Mouse (Mus musculus) adrenal gland, postnatal 25 days (tissue): Measurements from ENCODE around the gene Aph1a. TPM values are rescaled to one million over a fixed set of nuclear protein-coding genes. Genes with fewer than 3 reads are reported as not detected.
"Not testable (repeated sequence)": the region's sequence is repeated elsewhere in the genome, so short reads cannot be mapped to it uniquely, and the experiment has no call there.

Experiments used
- DNase-seq: peaks from one replicate; pipeline ENCODE4 v3.0.0; 2021; ENCODE audit warnings: mixed read lengths
- total RNA-seq: library from RNA; stranded (reverse); gene quantifications from 2 replicates; pipeline ENCODE4 v1.2.3, GENCODE M21; 2021

Gene Aph1a
- total RNA-seq, 1 experiment from 2014 or later, result 145 TPM

DNA sequence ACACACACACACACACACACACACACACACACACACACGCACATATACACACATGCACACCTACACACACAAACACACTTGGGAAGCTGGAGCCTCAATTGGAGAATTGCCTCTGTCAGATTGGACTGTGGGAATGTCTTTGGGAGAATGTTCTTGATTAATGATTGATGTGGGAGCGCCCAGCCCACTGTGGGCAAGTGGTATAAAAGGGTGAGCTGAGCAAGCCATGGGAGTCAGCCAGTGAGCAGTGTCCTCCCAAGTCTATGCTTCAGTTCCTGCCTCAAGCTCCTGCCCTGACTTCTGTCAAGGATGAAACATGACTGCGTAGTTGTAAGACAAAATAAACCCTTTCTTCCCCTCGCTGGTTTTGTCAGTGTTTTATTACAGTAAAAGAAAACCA, 6.2 kb upstream of the Aph1a start:
- DNase-seq, result no peak

DNA sequence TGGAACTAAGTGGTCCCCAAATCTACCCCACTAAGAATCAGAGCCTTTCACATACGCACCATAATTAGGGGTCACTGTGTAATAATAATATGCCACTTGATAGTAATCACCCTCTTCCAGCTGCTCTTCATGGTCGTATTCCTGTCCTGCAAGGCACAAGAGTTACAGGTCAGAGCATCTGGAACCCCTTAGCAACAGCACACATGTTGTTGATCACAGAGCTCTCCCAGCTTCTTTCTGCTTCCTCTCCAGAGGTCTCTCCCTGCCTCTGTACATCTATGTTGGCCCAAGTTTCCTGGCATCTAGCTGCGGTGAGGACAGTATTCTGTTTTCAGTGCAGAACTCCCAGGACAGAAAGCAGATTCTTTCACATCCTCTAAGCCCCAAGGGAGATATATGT, 4.1 kb upstream of the Aph1a start:
- no peak for DNase-seq

DNA sequence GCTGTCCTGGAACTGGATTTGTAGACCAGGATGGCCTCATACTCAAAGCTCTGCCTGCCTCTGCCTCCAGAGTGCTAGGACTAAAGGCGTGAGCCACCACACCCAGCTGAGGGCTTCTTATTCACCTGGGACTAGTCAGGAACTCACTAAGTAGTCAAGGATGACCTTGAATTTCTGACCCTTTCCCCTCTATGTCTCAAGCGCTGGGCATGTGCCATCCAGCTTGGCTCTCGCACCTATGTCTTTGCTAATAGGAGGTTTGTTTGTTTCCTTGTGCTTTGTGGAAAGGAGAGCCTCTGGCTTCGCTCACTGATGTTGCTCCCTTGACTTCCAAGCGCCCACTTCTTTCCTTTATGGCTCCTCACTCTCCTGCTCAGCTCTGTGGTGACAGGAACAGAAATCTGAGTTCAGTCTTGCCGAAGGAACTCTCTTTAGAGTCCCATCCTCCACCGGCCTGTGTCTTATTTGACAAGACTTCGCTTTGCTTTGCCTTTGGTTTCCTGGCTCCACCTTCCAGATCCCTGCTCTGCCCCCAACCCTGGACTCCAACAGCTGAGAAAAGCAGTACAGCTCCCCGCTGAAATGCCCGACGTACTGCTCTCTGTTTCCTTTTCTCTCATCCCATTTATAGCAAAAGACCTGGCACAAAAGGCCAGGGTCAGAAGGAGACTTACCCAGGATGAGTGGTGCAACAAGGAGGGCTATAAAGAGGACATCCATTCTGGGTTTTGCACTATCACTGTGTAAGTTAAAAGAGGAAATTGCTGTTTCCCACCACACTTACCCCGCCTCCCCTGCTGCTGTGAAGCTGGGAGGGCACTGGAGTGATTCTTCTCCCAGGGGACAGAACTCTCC, 2.3 kb upstream of the Aph1a start, which contains the start of gene BC028528:
TSS of gene BC028528 (minus strand) at position 795 of the 855 bp plus-strand sequence.
- no peak for DNase-seq

DNA sequence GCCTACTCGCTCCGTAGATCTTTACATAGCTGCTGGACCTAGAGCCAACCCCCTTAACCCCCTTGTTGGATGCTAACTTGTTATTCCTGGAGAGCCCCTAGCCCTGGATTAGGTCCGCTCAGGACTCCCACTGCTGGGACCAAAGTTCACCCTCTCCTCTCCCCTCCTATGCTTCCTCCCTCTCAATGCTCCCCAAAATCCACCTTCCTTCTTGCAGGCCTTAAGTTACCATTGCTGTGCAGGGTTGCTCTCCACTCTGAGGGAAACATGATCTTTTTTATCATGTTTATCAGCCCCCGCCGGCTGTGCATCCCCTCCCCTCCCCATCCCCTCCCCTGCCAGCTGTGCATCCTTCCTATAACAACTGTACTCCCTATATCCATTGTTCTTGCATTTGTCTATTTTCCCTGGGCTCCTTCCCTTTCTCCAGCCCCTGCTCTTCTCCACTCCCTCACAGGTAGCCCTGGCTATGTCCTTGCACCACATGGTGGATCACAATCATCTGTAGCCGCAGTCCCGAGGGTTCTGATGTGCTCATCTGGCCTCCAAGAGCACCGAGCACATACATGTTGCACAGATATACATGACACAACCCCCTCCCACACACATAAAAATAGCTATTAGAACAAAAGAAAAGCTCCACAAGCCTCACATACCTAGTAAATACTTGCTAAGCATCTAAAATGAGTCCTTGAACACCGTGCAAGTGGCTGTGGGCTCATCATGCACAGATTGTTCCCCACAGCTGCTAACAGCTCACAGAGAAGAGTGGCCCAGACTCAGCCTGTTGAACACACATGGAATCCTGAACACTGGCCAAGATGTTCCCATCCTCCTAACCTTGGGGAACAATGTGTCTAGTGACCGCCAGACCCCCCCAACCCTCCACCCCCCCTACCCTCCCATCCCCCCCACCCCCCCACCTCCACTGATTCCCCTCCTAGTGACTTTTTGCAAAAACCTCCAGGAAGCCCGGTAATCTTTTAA, 1.4 kb upstream of the Aph1a start:
- DNase-seq, result no peak

DNA sequence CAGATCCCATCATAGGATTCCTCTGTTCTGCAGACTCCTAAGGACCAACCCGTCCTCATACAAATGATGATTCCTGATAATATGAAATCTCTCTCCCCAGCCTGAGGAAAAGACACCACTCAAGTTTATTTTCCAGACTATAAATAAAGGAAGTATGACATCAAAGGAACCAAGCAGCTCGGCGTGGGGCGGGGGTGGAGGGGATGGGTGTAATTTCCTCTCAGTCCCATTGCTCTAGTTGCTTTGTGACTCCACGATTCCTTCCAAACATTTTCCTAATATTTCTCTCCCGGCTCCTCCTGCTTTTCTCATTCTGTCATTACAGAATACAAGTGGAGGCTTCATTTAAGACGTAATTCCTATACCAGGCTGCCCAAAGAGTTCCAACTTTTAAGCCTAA, 643 bp upstream of the Aph1a start:
- no peak for DNase-seq

DNA sequence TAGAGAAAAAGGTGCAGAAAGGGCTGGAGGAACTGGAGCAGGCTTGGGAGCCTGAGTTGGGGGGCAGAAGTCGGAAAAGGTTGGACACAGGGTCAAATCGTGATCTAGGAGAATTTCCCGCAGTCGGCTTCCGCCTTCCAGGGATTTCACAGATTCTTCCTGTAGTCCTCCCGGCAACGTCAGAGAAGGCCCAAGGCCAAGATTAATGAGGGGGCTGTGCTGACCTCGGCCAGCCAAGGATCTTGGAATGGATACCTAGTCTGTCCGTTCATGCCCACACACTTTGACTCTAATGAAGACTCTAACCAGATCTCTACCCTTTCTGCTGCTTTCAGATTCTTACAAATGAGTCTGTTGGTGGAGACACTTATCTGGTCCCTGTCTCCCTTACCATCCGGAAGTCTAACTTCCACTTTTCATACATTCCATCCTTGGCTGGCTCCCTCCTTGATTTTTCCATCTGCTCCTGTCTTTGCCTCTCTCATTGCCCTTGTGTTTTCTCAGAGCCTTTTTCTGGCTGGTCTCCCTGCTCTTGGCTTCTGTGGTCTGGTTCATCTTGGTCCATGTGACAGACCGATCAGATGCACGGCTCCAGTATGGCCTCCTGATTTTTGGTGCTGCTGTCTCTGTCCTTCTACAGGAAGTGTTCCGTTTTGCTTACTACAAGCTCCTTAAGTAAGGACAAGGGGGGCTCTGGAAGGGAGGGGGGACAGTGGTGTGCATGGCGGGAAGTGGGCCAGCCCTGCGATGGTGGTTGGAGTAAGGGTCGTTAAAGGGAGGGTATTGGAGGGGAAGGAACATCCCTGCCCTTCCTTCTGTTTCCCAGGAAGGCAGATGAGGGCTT, 770 bp downstream of the Aph1a start:
- DNase-seq, result peak; percentile 60

DNA sequence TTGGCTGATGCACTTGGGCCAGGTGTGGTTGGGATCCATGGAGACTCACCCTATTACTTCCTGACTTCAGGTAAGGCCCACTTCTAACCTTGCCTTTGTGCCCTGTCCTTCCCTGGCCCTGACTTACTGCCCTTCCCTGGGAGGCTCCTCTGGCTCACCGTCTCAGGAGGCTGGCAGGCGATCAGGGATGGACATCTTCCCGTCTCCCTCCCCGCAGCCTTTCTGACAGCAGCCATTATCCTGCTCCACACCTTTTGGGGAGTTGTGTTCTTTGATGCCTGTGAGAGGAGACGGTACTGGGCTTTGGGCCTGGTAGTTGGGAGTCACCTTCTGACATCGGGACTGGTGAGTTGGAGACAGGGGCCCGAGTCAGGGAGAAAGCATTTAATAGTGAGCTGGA, 1.7 kb downstream of the Aph1a start:
- DNase-seq, result not testable (repeated sequence)

DNA sequence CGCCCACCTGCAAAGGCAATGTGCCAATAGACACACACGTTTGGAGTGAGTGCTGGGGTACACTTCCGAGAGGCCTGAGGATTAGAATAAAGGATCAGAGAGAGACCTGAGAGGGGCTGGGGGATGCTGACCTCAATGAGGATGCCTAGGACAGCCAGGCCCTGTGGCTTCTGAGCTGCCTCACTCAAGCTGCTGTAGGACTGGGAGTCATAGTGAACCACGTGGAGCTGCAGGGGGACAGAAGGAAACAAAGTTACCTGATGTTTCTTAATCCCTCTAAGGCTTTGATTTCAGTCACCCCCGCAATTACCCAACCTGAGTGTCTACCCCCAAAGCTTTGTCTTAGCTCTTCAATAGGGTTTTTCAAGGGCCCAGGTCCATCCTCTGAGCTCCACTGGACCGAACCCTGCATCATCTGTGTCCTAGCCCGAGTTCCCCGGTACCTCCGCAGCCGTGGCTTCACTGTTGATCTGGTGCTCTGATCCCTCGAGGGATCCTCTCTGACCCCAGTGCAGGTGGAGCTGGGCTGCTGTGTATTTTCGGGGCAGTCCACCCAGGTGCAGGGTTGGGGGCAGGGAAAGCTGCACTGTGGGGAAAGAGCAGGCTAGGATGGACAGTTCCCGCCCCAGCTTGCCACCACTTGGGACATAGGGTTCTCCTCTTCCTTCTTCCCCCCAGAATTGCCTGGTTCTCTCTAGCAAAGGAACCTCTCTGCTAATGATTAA, 6.2 kb downstream of the Aph1a start:
- no peak for DNase-seq

DNA sequence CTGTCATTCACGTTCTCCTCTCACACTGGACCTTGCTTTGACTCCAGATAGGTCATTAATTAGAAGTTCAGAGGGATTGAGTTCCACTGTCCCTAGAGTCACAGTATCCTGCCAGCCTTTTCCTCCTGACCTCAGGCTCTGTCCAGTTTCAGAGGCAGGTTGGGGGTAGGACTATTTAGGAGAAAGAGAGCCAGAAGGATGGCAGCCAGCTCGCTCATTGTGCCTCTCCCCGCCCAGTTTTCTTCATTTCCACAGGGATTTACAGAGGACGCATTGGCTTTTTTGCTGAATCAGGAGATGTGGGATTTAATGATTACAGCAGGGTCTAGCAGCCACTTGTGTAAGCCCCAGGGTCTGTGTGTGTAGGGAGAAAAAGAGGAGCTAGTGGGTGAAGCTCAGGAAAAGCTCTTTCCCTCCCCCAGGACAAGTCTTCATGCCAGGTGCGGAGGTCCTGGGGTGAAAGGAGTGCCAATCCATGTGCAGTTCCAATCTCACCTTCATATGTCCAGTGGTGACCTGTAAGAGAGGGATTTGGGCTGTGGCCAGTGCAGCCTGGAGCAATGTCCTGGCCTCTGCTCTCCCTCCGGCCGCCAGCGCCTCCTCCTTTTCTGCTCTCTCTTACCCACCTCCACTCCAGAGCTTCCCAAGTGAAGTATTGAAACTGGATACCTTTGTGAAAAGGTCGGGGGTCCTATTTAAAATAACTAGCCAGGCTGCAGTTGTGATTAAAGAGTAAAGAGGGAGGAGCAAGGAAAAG, 8.0 kb downstream of the Aph1a start:
- DNase-seq, result no peak

DNA sequence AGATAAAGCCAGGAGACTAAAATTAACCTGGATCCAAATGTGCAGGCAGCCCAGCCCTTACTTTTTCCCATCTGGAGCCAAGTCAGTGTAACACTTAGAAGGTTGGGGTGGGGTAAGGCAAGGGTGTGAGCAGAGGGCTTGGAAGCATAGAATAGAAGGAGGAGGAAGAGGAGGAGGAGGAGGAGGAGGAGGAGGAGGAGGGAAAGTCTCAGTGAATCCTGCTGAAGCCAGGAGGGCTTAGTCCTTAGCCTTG, 8.5 kb downstream of the Aph1a start:
- no peak for DNase-seq

DNA sequence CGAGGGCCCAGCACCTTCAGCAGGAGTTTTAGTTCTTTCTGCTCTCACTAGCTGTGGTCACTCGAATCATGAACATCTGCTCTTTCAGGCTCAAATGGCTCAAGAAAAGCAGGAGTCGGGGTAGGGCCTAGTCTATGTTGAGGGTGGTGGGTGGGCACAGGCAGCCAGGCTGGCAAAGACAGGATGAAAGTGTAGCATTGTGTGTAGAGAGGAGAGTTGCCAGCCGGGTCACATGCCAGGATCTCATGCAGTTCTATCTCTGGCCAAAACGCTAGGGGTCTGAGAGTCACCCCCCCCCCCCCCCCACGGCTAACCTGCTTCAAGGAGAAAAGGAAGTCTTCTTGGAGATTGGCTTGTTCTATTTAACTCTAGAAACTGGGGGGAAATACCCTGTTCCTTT, 8.9 kb downstream of the Aph1a start:
- DNase-seq, result no peak

DNA sequence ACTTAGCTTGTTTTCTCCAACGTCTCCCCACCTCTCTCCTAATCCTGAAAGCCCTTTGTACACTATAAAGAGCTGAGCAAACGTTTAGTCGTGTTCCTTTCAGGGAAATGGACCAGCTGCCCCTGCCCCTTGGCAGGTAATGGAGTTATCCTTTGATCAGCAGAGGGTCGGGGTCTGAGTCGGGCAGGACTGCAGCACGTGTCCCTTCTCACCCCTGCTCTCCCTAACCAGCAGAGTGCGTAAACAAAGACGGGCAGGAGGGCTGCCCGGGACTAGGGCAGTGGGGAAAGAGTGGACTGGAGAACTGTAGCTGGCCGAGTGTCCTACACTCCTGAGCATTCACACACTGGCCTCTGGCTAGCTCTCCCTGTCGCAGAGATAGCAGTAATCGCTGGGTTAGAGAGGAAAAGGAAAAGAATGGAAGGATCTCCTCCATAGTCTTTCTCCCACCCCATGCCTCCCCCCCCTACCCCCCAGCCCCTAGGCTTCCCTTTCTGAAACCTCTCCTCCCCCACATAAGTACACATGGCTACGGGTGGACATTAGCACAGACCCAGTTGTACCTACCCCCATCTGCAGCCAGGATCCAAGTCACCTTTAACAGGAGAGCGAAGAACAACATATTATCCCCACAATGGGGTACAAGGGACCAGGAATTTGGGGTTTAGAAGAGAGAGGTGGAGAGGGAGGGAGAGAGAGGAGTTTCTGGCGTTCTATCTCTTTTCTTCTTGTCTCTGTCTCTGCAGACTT, 10.2 kb downstream of the Aph1a start:
- DNase-seq, result no peak

DNA sequence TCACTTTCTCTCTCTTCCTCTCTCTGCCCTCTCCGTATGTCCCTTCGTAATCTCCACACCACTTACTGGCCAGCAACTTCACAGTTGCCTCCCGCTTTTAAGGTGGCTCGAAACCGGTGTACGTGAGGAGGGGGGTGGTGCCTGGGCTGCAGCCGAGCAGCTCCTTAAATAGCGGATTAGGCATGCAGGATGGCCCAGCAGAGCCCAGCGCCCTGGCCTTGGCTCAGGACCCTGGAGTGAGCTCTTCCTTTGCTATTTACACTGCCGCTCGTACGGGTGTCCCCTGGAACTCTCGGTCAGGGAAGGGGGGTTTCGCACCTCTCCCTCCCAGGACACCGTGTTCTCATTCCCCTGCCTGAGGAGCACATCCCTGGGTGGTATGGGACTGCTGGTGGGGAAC, 10.8 kb downstream of the Aph1a start, which contains the start of gene Car14:
TSS of gene Car14 (minus strand) at position 124 of the 400 bp plus-strand sequence.
- DNase-seq, result no peak

DNA sequence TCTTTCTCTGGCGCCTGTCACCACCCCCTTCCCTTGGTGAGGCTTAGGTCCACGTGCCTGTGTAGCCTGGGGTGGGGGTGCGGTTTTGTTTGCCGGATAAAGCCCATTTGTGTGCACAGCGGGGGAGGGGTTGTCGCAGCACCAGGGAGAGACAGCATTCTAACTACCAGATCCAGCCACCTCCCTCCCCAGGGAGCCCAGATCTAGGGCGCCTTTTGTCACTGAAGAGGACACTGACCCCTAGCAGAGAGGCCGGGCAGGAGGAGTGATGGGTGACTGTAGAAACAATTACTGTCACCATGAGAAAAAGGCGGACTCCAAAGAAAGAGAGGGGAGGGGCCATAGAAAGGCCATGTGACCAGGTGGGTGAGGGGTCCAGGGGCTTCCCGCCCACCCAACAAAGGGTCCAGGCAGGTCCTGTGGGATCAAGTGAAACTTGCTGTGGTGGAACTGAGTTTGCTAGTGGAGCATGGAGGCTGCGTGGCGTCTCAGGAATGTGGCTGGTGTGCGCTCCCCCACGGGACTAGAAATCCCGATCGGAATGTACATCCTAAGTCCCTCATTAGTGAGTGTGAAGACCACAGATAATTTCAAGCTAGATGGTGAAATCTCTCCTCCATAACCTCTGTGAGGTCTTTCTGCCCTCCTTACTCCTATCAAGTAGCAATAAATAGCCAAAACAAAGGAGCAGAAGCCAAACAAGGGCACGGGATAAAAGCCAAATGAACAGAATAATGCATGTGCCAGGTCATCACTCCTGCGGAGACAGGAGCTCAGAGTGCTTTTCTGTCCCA, 11.6 kb downstream of the Aph1a start:
- no peak for DNase-seq

DNA sequence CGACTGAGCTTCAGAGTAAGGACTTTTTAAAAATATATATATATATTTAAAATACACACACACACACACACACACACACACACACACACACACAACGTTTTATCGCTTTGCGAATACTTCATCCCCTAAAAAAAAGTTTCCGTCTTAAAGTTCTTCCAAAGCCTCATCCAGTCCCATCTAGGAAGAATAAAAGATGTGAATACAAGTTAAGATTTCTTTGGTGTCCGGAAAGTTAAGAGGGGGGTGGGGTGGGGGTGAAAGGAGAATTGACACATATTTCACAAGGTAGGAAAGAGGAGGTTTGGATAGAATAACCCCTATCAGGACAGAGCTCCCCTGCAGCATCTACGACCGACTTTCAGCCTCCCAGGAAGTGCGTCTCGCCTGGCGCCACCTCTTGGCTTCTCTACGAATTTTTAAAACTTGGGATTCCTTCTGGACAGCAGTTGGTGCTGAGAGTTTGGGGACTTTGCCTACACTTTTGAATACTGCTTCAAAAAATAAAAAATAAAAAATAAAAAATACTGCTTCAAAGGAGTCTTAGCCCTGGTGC, 12.2 kb downstream of the Aph1a start:
- peak; percentile 53 for DNase-seq

DNA sequence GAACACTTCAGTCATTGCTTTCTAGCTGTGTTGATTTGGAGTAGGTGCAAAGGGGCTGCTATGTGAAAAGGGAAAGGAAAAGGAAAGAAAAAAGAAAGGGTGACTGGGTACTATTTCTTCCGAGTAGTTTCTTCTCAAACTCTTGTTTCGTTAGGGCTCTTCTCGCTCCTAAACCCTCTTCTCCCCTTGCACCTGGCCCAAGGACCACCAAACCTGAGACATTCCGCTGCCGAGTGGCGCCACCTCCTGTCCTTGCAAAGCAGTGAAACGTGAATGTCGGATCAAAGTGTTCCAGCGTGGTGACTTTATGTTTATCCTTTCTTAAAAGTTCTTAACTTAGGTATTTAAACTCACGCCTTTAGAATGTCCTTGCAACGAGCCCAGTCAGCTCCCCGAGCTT, 13.1 kb downstream of the Aph1a start:
- DNase-seq, result peak; percentile 47

DNA sequence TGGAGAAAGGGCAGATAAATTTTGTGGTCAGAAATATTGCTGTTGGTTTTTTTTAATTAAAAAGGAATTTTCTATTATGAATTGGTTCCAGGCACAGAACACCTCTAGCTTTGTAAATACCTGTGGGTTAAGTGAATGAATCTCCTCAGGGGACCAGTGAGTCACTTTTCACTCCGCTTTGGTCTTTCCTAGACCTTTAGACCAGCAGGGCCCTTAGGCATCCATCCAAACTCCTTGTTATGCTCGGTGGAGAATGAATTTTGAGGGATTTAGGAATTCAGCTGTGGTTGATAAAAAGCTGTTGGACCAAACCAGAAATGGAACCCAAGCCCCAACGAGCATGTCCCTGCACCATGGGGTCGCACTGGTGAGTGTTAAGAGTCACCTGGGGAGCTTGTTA, 13.8 kb downstream of the Aph1a start:
- DNase-seq, result no peak

DNA sequence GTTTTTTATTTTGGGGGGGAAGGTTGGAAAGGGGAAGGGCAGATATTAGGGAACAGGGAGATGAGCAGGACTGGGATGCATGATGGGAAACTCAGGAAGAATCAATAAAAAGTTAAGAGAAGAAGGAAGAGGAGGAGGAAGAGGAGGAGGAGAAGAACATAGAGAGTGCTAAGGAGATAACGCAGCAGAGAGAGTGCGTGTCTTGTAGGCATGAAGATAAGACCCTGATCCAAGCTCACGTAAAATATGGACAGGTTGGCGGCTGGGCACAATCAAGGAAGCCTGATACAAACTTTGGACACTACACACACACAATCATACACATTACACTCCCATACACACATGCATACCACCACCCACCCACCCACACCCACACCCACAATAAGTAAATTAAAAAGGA, 20.9 kb downstream of the Aph1a start:
- no peak for DNase-seq

DNA sequence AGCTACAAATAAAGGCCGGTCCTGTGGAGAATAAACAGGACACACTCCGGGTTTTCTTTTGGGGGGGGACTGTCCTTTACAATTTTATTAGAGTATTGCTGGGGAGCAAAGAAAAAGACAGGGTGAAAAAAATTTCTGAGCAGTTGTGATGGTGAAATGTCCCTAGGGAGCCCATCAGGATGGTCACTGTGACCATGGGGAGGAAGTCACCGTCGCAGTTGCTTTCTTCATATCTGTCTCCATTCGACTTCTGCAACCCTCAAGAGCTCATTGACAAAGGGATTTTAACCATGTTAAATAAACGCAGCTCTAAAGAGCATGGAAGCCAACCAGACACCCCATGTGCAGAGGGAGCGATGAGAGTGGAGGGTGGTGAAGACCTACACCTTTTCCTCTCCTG, 23.0 kb downstream of the Aph1a start:
- no peak for DNase-seq
